Mouse (Mus musculus) heart, adult 11 months (tissue): ENCODE results near the gene Zbtb3.

Source experiments
- DNase-seq: peaks from one replicate; pipeline ENCODE4 v3.0.0; 2022

The Zbtb3 gene

DNA sequence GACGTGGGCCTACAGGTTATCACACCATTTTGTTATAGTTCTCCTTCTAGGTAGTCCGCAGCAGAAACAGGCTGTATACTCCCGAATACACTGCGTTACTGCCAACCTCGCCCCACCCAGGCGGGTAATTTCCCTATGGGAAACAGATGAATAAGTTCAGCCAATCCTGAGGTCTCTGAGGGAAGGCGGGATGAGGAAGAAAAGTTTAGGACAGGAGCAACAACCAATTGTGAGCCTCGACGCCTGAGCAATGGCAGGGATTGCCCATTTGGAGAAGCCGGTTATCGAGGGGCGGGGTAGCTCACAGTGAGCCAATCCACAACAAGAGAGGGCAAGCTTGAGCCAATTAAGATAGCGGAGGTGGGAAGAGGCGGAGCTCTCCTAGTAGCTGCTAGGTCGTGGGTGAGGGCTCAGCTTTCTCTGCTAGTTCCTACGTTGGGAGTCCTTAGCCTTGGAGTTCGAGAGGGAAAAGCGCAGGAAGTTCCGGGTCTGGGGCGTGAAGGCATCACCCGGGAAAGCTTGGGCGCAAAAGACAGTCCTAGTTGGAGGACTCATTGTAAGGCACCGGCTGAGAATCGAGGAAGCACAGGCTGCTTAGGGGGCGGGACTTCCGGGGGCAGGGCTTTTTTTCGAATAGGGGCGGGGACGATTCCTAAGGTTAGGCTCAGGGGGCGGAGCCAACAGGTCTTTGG, at the start of gene Zbtb3:
Zbtb3 (plus strand) TSS at position 426 of the 692 bp plus-strand sequence.
- DNase-seq: peak; percentile 100

DNA sequence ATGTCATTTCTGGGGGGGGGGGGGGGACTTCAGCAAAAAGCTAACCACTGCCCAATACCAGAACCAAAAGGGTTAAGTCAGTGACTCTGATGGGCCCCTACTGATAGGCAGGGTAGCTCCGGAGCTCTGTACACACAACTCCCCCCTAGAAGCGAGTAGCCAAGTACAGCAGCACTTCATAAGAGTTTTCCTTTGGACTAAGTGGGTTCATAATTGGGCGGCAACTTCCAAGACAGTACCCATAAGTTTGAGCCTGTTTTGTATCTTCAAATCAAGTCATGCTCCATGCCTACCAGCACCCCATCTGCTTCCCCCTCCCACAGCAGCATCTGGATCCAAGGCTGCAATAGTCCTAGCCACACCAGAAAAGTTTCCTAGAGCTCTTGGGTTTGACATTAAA, 46.7 kb upstream of the Zbtb3 start:
- peak; percentile 83 for DNase-seq

GRCm38 (mm10) chr19:8756635-8757387, 45.5 kb upstream of the Zbtb3 start, which contains the start of gene Nxf1:
Gene Nxf1, plus strand, starts transcription at chr19:8757073.
- peak; percentile 99 for DNase-seq

GRCm38 (mm10) chr19:8757471-8757998, 44.8 kb upstream of the Zbtb3 start:
- DNase-seq: no peak

- DNase-seq: peak; percentile 57
Observed at GRCm38 (mm10) chr19:8758899-8759298, 43.5 kb upstream of the Zbtb3 start.

GRCm38 (mm10) chr19:8760757-8761156, 41.6 kb upstream of the Zbtb3 start:
- peak; percentile 83 for DNase-seq

DNA sequence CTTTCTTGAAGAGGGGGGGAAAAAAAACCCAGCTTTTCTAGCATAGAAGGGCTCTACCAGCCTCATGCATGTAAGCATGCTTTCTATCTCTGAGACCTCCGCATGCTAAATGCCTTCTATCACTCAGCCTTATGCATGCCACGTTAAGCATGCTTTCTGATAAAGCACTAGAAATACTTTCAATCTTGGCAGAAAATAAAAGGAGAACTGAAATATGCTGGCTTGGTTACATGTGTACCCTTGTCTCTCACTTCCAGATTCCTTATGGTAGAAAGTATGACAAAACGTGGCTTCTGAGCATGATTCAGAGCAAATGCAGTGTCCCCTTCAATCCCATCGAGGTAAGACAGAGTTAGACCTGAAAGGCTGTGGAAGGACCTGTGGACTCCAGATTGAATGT, 39.1 kb upstream of the Zbtb3 start:
- DNase-seq: peak; percentile 57

- peak; percentile 90 for DNase-seq
Observed at GRCm38 (mm10) chr19:8765562-8765961, 36.8 kb upstream of the Zbtb3 start.

- DNase-seq: peak; percentile 98
Observed at GRCm38 (mm10) chr19:8770567-8771270, 31.6 kb upstream of the Zbtb3 start, which contains the start of gene Tmem223. Gene Tmem223, plus strand, starts transcription at chr19:8770996.

GRCm38 (mm10) chr19:8772996-8773395, 29.4 kb upstream of the Zbtb3 start:
- no peak for DNase-seq

GRCm38 (mm10) chr19:8773409-8773808, 28.9 kb upstream of the Zbtb3 start:
- DNase-seq: peak; percentile 89

GRCm38 (mm10) chr19:8774086-8774835, 28.1 kb upstream of the Zbtb3 start, which contains the start of gene Tmem179b:
Gene Tmem179b, minus strand, starts transcription at chr19:8774467.
- DNase-seq: peak; percentile 99

GRCm38 (mm10) chr19:8774951-8775421, 27.4 kb upstream of the Zbtb3 start:
- DNase-seq: no peak

DNA sequence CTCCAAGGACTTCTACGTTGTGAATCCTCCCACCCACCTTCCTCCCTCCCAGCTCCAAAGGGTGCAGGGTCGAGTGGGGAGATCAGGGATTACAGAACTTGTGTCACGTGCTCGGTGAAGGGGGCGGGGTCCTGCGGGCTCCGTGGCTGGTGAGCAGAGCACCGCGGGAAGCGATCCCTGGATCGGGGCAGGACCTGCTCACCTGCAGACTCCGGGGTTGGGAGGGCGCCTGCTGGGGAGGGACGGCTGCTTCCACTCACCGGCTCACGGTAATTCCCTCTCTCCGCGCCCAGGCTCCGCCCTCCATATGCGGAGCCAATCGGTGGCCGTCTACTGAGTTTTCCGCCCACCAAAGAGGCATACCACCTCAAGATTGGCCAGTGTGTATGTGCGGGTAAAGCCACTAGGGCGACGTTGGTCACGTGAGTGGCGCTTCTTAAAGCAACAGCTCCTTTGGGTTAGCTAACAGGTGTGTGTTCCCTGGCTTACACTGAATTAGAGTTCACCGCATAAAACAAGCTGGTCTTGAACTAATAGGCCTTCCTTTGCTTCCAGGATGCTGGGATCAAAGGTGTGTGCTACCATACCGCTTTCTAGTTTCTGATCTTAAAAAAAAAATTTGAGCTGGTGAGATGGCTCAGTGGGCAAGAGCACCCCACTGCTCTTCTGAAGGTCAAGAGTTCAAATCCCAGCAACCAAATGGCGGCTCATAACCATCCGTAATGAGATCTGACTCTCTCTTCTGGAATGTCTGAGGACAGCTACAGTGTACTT, 16.2 kb upstream of the Zbtb3 start, which contains the start of gene Taf6l:
Taf6l (minus strand) TSS at position 410 of the 774 bp plus-strand sequence.
- peak; percentile 100 for DNase-seq

DNA sequence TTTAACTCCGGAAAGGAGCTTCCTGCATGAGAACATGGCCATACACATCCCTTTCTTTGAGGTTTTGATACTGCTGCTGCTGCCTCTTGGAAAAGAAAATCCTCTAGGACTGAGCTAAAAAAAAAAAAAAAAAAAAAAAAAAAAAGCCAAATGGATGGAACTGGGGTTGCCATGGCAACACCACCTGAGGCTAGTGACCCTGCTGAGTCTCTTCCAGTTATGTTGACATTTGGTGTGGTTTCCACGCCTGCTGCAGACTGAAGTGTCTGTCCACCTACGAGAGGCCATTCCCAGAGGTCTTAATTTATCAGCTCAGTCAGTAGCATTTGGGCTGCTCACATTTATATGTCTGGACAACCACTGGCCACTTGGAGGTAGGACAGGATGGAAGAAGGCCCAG, 13.8 kb upstream of the Zbtb3 start:
- no peak for DNase-seq

DNA sequence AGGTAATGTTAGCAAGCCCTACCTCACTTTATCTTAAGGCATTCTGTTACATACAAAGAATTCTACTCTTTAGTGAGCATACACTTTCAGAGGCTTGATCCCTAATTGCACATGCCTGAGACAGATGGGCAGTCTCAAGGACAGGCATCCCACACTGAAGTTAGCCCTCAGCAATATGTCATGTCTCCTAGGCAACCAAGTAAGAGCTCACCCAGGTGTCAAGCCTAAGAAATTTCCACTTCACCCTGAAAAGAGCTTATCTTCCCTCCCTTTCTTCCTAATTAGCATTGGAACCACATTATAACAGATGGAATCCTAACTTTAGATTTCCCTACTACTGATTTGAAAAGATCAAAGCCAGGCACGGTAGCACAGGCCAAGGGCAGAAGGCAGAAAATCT, 13.2 kb upstream of the Zbtb3 start:
- no peak for DNase-seq

DNA sequence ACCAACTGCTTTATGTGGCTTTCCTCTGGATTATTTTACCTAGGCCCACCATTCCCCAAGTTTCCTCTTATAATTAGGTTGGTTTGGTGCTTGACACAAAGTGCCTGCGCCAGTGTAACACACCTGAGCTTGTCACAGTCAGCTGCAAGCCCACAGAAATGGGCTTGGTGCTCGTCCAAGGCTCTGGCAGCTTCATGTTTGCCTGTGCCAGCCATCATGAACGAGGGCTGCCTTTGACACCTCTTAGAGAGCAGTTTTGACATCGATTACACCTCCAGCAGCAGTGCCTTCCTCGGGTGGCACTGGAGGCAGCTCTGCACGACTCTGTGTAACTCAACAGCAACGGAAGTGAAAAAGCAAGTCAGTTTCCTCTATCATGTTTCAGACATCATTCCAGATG, 12.2 kb upstream of the Zbtb3 start:
- no peak for DNase-seq

DNA sequence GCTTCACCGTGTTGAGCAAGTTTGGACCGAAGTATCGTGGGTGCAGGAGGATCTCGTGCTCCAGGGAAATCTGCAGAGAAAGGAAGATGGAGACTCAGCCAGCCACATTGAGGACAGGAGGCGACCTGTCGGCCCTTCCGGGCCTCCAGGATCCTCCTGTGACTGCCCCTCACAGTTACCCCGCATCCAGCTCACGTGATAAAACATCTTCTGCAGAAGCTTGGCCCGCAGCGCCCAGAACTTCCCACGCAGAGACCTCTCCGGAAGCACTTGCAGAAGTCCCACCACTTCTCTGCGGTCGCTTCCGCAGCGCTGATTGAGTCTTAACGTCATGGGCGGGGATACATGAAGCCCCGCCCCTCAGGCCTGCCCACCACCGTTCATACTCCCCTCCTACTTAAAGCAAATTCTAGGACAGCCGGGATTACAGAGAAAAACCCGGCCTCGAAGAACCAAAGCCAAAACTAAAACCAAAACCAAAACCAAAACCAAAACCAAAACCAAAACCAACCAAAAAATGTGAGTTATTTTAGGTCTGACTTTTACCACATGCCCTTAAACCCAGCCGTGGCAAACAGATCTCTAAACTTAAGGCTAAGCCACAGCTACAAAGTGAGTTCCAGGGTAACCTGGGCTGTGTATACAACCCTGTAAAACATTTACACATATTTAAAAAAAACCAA, 4.0 kb upstream of the Zbtb3 start, which contains the start of gene Polr2g:
Polr2g (minus strand) TSS at position 314 of the 683 bp plus-strand sequence.
- DNase-seq: peak; percentile 99

GRCm38 (mm10) chr19:8798947-8799315, 3.4 kb upstream of the Zbtb3 start:
- DNase-seq: peak; percentile 91

DNA sequence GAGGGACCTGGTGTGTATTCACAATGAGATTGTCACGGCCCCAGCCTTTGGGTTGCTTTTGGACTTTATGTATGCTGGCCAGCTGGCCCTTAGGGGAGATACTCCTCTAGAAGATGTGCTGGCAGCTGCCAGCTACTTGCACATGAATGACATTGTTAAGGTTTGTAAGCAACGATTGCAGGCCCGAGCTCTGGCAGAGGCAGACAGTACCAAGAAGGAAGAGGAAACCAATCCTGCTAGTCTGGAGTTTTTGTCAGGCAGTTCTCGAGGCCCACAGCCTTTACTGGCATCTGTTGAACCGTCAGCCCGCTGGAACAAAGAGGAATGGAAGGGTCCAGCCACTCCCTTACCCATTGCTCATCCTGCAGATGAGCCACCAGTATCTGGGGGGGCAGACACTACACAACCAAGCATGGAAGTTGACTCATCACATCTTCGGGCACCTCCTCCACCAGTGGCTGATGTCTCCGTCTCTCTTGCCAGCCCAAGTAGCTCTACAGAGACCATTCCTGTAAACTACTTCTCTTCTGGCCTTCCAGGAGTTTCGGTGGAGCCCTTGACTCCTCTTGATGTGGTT, 937 bp downstream of the Zbtb3 start:
- peak; percentile 91 for DNase-seq
